Mouse (Mus musculus) limb, embryonic 12.5 days (tissue): ENCODE data around the gene Cox4i2. TPM values are rescaled to one million over a fixed set of nuclear protein-coding genes. Genes with fewer than 3 reads are reported as not detected.

ENCODE experiments used
- ATAC-seq: fragments of 200-750 bp; cut with Nextera tagmentation; 2 replicates; pipeline ENCODE4 v1.8.0; 2017; ENCODE audit warnings: low read depth, moderate TSS enrichment; ENCODE audit not compliant: insufficient number of reproducible peaks, insufficient read depth, low FRiP score, low TSS enrichment
- H3K27ac ChIP-seq: fragments of 300-500 bp; sonication (generic); 2 replicates; pipeline ENCODE4 v1.5.1; 2016; ENCODE audit warnings: mild to moderate bottlenecking, moderate library complexity
- H3K27me3 ChIP-seq: fragments of 300-500 bp; sonication (generic); 2 replicates; pipeline ENCODE4 v1.6.1; 2016; ENCODE audit warnings: mild to moderate bottlenecking, moderate library complexity
- H3K36me3 ChIP-seq: fragments of 300-500 bp; sonication (generic); 2 replicates; pipeline ENCODE4 v1.6.1; 2016; ENCODE audit warnings: mild to moderate bottlenecking, moderate library complexity
- H3K4me1 ChIP-seq: fragments of 300-500 bp; sonication (generic); replicated peaks from 2 replicates; pipeline ENCODE4 v1.6.1; 2016
- H3K4me2 ChIP-seq: fragments of 300-500 bp; sonication (generic); 2 replicates; pipeline ENCODE4 v1.6.1; 2016; ENCODE audit warnings: mild to moderate bottlenecking, moderate library complexity
- H3K4me3 ChIP-seq: fragments of 300-500 bp; sonication (generic); replicated peaks from 2 replicates; pipeline ENCODE4 v1.5.1; 2016; ENCODE audit warnings: mild to moderate bottlenecking
- H3K9ac ChIP-seq: fragments of 300-500 bp; sonication (generic); replicated peaks from 2 replicates; pipeline ENCODE4 v1.6.1; 2016; ENCODE audit warnings: mild to moderate bottlenecking, moderate library complexity
- H3K9me3 ChIP-seq: fragments of 300-500 bp; sonication (generic); 2 replicates; pipeline ENCODE4 v1.6.1; 2016; ENCODE audit warnings: mild to moderate bottlenecking, moderate library complexity
- WGBS: fragments of 180-500 bp; shearing (Covaris S2); methylation state at CpG from one replicate; pipeline ENCODE4 v1.1.7; 2016; 5-methylcytosine and 5-hydroxymethylcytosine counted together
- microRNA-seq: library from miRNA; unstranded; fragments of <30 nt; microRNA quantifications from one replicate; pipeline ENCODE4, GENCODE M21; 2017
- polyA plus RNA-seq: library from polyadenylated mRNA; unstranded; fragments of >200 nt; fragmentation: Nextera tagmentation; extraction: Ambion mirVana; gene quantifications from 2 replicates; pipeline ENCODE4 v1.2.1, GENCODE M21; 2016

Cox4i2 gene
- polyA plus RNA-seq, 1 experiment from 2014 or later, result 29.9 TPM

GRCm38 (mm10) chr2:152814213-152814874 lies 60.4 kb downstream of the Cox4i2 start:
- H3K36me3 ChIP-seq, result peaks cover 20% of the 10 kb centered on the region
- WGBS, result 84% methylated on average over 6 of the region's 6 CpGs
- H3K4me3 ChIP-seq, result no peak overlapping the region
- H3K27me3 ChIP-seq, result no peaks in the 10 kb centered on the region
- no peak overlapping the region for H3K9ac ChIP-seq
- H3K4me1 ChIP-seq, result peaks cover 37% of the 10 kb centered on the region
- no peak overlapping the region for H3K27ac ChIP-seq
- H3K4me2 ChIP-seq, result no peak overlapping the region
- no peaks in the 10 kb centered on the region for H3K9me3 ChIP-seq
- ATAC-seq, result no peak

Small RNAs within 50 kb of the gene (microRNA-seq; reads per million reads assigned to microRNA genes)
- not detected for gene Gm23802

Other genes with a start within 250 kb of the Cox4i2 start
- not detected in 2 replicates for gene Defb26, start 242.5 kb upstream of the Cox4i2 start, polyA plus RNA-seq
- not detected in 2 replicates for gene Defb28, start 235.9 kb upstream of the Cox4i2 start, polyA plus RNA-seq
- gene Defb29, start 214.1 kb upstream of the Cox4i2 start, polyA plus RNA-seq, result not detected in 2 replicates
- not detected in 2 replicates for gene Gm17416, start 184.8 kb upstream of the Cox4i2 start, polyA plus RNA-seq
- not detected in 2 replicates for gene Defb21, start 181.4 kb upstream of the Cox4i2 start, polyA plus RNA-seq
- not detected in 2 replicates for gene Defb19, start 173.9 kb upstream of the Cox4i2 start, polyA plus RNA-seq
- not detected in 2 replicates for gene Defb45, start 154.8 kb upstream of the Cox4i2 start, polyA plus RNA-seq
- not detected in 2 replicates for gene Defb36, start 149.8 kb upstream of the Cox4i2 start, polyA plus RNA-seq
- gene Defb25, start 131.1 kb upstream of the Cox4i2 start, polyA plus RNA-seq, result not detected in 2 replicates
- gene Rem1, start 127.2 kb upstream of the Cox4i2 start, polyA plus RNA-seq, result 0.87 and 1.1 TPM in 2 replicates
- 129 and 135 TPM in 2 replicates for gene H13, start 84.7 kb upstream of the Cox4i2 start, polyA plus RNA-seq
- gene Mcts2, start 67.1 kb upstream of the Cox4i2 start, polyA plus RNA-seq, result 36.3 and 39.2 TPM in 2 replicates
- gene Id1, start 17.9 kb upstream of the Cox4i2 start, polyA plus RNA-seq, result 299 and 330 TPM in 2 replicates
- 107 and 110 TPM in 2 replicates for gene Bcl2l1, start 77.6 kb downstream of the Cox4i2 start, polyA plus RNA-seq
- 110 and 114 TPM in 2 replicates for gene Tpx2, start 93.8 kb downstream of the Cox4i2 start, polyA plus RNA-seq
- not detected in 2 replicates for gene Mylk2, start 157.2 kb downstream of the Cox4i2 start, polyA plus RNA-seq
- 0.27 TPM in 1 of 2 replicates, not detected in the other for gene Foxs1, start 179.0 kb downstream of the Cox4i2 start, polyA plus RNA-seq
- 0.60 and 1.00 TPM in 2 replicates for gene Dusp15, start 197.5 kb downstream of the Cox4i2 start, polyA plus RNA-seq
- 0.19 and 0.35 TPM in 2 replicates for gene Ttll9, start 208.3 kb downstream of the Cox4i2 start, polyA plus RNA-seq